Comparison of ENCODE assay signal across 17 mouse cellular contexts in genomic region chr2:132507521-132507920, GRCm38 (mm10).
A peak's percentile ranks its signal among the peaks of the same experiment; 100 is the strongest.
DNase-seq lines count a peak whose midpoint lies in the region; ATAC-seq lines count a peak whose summit lies in the region.
"Had no signal": no experiment of that assay in that cellular context is flagged by ENCODE, and none has a peak within 500 bp of the region (broad histone marks: within the 10 kb centered on the region; RNA-seq: fewer than 3 reads in every experiment).

No protein-coding gene starts in this region.

- H3K9ac ChIP-seq in heart, embryonic 11.5 days (ENCODE audit: low read depth, low read length): no peak overlapping the region
- H3K9ac ChIP-seq in embryonic facial prominence, embryonic 15.5 days: no peak overlapping the region
- H3K9ac ChIP-seq: midbrain, embryonic 15.5 days had no signal

- H3K4me3 ChIP-seq in heart, embryonic 11.5 days (ENCODE audit: low read depth, low read length): 0 out of 2 replicates have a peak overlapping the region, but pooled peaks have one; percentile 5
- H3K4me3 ChIP-seq in embryonic facial prominence, embryonic 15.5 days (replicated peaks): no peak overlapping the region
- H3K4me3 ChIP-seq: midbrain, embryonic 15.5 days had no signal

- peak overlapping the region; percentile 46 for H3K4me2 ChIP-seq in heart, embryonic 11.5 days
- 0 out of 2 replicates have a peak overlapping the region, but pooled peaks have one; percentile 8 for H3K4me2 ChIP-seq in embryonic facial prominence, embryonic 15.5 days (replicated peaks)
- H3K4me2 ChIP-seq: midbrain, embryonic 15.5 days had no signal

- DNase-seq in heart, postnatal 14 days: no peak
- DNase-seq in left cerebral cortex, adult 18-20 months (ENCODE audit: low spot score in 2 of 2): peak; percentile 34 to 41
- DNase-seq in left cerebral cortex, adult 11 months (ENCODE audit: low spot score): no peak
- peak; percentile 17 for DNase-seq in R1 (ENCODE audit: low read depth, low spot score)
- DNase-seq in spleen, postnatal 36 days (ENCODE audit: low spot score in 2 of 2): no peak
- DNase-seq: cerebellum, adult 11 months; gastrocnemius, postnatal 25 days; heart, postnatal 36 days; kidney, adult 18-20 months; kidney, postnatal 10 days; lung, adult 18-20 months; retina, postnatal 1 day; thymus, adult 2 months had no signal

- H3K27ac ChIP-seq in heart, embryonic 11.5 days (ENCODE audit: low read depth, low read length): no peak overlapping the region
- no peak overlapping the region for H3K27ac ChIP-seq in embryonic facial prominence, embryonic 15.5 days (replicated peaks)
- H3K27ac ChIP-seq: midbrain, embryonic 15.5 days had no signal

- no peaks in the 10 kb centered on the region for H3K27me3 ChIP-seq in heart, embryonic 11.5 days (ENCODE audit: control insufficient read depth, insufficient read depth, low read length)
- no peaks in the 10 kb centered on the region for H3K27me3 ChIP-seq in embryonic facial prominence, embryonic 15.5 days
- H3K27me3 ChIP-seq: midbrain, embryonic 15.5 days had no signal

- H3K36me3 ChIP-seq in heart, embryonic 11.5 days (ENCODE audit: control insufficient read depth, insufficient read depth, low read length): no peaks in the 10 kb centered on the region
- H3K36me3 ChIP-seq in embryonic facial prominence, embryonic 15.5 days: no peaks in the 10 kb centered on the region
- H3K36me3 ChIP-seq: G1E; midbrain, embryonic 15.5 days had no signal

- intact Hi-C loops in heart, postnatal 14 days (cut with DNase I): no loop called here

- peaks cover 4% of the 10 kb centered on the region; the same call in 1 of the 2 replicates for H3K4me1 ChIP-seq in heart, embryonic 11.5 days (ENCODE audit: control insufficient read depth, insufficient read depth, low read length)
- H3K4me1 ChIP-seq in embryonic facial prominence, embryonic 15.5 days: peaks cover 8% of the 10 kb centered on the region; the same call in 1 of the 2 replicates
- H3K4me1 ChIP-seq: midbrain, embryonic 15.5 days had no signal

- ATAC-seq in heart, embryonic 11.5 days (replicated peaks; ENCODE audit: insufficient number of reproducible peaks, low FRiP score, low TSS enrichment): no peak
- no peak for ATAC-seq in embryonic facial prominence, embryonic 15.5 days (ENCODE audit: insufficient number of reproducible peaks, low FRiP score, low TSS enrichment, low read depth)
- ATAC-seq: midbrain, embryonic 15.5 days had no signal

- H3K9me3 ChIP-seq in heart, embryonic 11.5 days (replicated peaks; ENCODE audit: control insufficient read depth, low read length): no peaks in the 10 kb centered on the region
- no peaks in the 10 kb centered on the region for H3K9me3 ChIP-seq in embryonic facial prominence, embryonic 15.5 days (replicated peaks)
- H3K9me3 ChIP-seq: G1E; midbrain, embryonic 15.5 days had no signal

- WGBS in heart, embryonic 11.5 days (ENCODE audit: insufficient replicate concordance): 32% methylated on average over 6 of the region's 6 CpGs
- 35% methylated on average over 6 of the region's 6 CpGs for WGBS in embryonic facial prominence, embryonic 15.5 days

Comparison
In these comparisons a context has a peak if more than half of its experiments do, and no peak if none do; other contexts are left out.
1. DNase-seq: peak in left cerebral cortex, adult 18-20 months (2 of 2) and R1 (single experiment); none in heart, postnatal 14 days (0 of 2), left cerebral cortex, adult 11 months (single experiment) and spleen, postnatal 36 days (0 of 2).